Mouse (Mus musculus) neural tube, embryonic 13.5 days (tissue): Measurements from ENCODE around the gene Optc. TPM values are rescaled to one million over a fixed set of nuclear protein-coding genes. Genes with fewer than 3 reads are reported as not detected.

Source experiments
- ATAC-seq: fragments of 200-750 bp; cut with Nextera tagmentation; 2 replicates; pipeline ENCODE4 v1.8.0; 2017; ENCODE audit warnings: low read depth, mild to moderate bottlenecking, moderate TSS enrichment, moderate library complexity
- H3K27ac ChIP-seq: fragments of 300-500 bp; sonication (generic); replicated peaks from 2 replicates; pipeline ENCODE4 v1.5.1; 2015; ENCODE audit warnings: moderate library complexity, mild to moderate bottlenecking, inconsistent platforms
- H3K27me3 ChIP-seq: fragments of 300-500 bp; sonication (generic); 2 replicates; pipeline ENCODE4 v1.6.1; 2015; ENCODE audit warnings: mild to moderate bottlenecking, inconsistent platforms
- H3K36me3 ChIP-seq: fragments of 300-500 bp; sonication (generic); 2 replicates; pipeline ENCODE4 v1.6.1; 2015; ENCODE audit warnings: mild to moderate bottlenecking, inconsistent platforms
- H3K4me1 ChIP-seq: fragments of 300-500 bp; sonication (generic); replicated peaks from 2 replicates; pipeline ENCODE4 v1.6.1; 2015; ENCODE audit warnings: inconsistent platforms
- H3K4me2 ChIP-seq: fragments of 300-500 bp; sonication (generic); 2 replicates; pipeline ENCODE4 v1.6.1; 2015; ENCODE audit warnings: inconsistent platforms, mild to moderate bottlenecking, moderate library complexity
- H3K4me3 ChIP-seq: fragments of 300-500 bp; sonication (generic); 2 replicates; pipeline ENCODE4 v1.5.1; 2015; ENCODE audit warnings: mild to moderate bottlenecking, inconsistent platforms
- H3K9ac ChIP-seq: fragments of 300-500 bp; sonication (generic); 2 replicates; pipeline ENCODE4 v1.6.1; 2015; ENCODE audit warnings: moderate library complexity, mild to moderate bottlenecking, inconsistent platforms
- H3K9me3 ChIP-seq: fragments of 300-500 bp; sonication (generic); 2 replicates; pipeline ENCODE4 v1.6.1; 2016; ENCODE audit warnings: inconsistent platforms
- WGBS: fragments of 180-500 bp; shearing (Covaris S2); methylation state at CpG from one replicate; pipeline ENCODE4 v1.1.7; 2015; 5-methylcytosine and 5-hydroxymethylcytosine counted together
- polyA plus RNA-seq: library from polyadenylated mRNA; unstranded; fragments of >200 nt; fragmentation: Nextera tagmentation; extraction: Ambion mirVana; gene quantifications from 2 replicates; pipeline ENCODE4 v1.2.1, GENCODE M21; 2015

Optc gene
- polyA plus RNA-seq, result 2.0 and 2.4 TPM in 2 replicates

DNA sequence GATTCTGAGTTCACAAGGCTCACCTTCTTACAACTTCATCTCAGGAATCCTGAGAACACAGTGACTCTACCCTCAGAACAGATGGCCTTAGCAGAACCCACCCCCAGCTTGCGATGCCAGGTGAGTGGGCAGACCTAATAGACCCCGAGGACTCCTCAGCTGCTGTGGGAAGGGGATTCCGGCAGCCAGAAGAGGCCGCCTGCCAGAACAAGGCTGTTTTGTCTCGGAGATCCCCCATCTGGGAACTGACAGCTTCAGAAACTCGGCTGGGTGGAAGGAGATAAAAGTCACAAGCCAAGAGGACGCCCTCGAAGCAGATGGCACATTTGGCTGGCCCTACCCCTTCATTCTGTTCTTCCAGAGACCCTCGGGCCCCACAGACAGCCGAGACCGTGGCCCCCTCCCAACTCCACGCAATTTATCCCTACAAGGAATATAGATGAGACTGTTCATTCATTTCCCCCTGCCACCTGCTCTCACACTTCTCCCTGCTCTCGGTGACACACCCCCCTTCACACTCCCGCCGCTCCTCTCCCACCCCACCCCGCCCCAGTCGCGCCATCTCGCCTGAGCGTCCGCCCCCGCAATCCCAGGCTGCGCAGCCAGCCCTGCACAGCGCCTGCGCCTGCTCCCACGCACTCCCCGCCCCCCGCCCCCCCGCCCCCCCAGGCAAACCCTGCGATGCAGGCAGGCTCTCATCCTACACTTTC lies at the start of gene Optc:
TSS of gene Optc (minus strand) at position 51 of the 710 bp plus-strand sequence.
- peaks cover 37% of the 10 kb centered on the region for H3K4me1 ChIP-seq
- H3K4me3 ChIP-seq, result peak within 1 kb of the TSS; percentile 42
- peak within 1 kb of the TSS; percentile 75 for H3K9ac ChIP-seq
- peak within 1 kb of the TSS; percentile 81 for H3K4me2 ChIP-seq
- peak within 1 kb of the TSS; percentile 86 for H3K27ac ChIP-seq
- 3% methylated on average over 26 of the region's 30 CpGs for WGBS
- no peaks in the 10 kb centered on the region for H3K9me3 ChIP-seq
- no peaks in the 10 kb centered on the region for H3K36me3 ChIP-seq
- peak; percentile 88 for ATAC-seq
- 0 out of 2 replicates have a peak, but pooled peaks cover 10% of the 10 kb centered on the region for H3K27me3 ChIP-seq

DNA sequence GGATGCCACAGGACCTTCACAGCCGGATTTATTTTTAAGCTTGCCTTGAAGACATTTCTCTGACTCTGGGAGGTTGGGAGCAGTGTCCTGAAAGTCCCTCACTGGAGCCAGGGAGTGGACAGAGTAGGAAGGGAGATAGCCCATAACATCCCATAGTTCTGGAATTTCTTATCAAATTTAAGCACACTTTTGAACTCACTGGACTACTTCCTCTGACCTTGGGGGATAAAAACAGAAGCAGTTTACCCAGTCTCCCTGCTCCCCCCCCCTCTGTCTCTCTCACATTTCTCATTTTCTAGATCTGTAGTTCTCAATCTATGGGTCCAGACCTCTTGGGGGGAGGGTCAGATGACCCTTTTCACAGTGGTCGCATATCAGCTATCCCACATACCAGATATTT lies 46.2 kb upstream of the Optc start:
- H3K36me3 ChIP-seq, result no peaks in the 10 kb centered on the region
- H3K27ac ChIP-seq, result peak overlapping the region; percentile 54; the same call in 1 of the 2 replicates
- peaks cover 10% of the 10 kb centered on the region for H3K4me1 ChIP-seq
- H3K4me2 ChIP-seq, result no peak overlapping the region
- 75% methylated on average over 2 of the region's 2 CpGs for WGBS
- ATAC-seq, result no peak
- no peak overlapping the region for H3K9ac ChIP-seq
- no peak overlapping the region for H3K4me3 ChIP-seq
- H3K9me3 ChIP-seq, result no peaks in the 10 kb centered on the region
- no peaks in the 10 kb centered on the region for H3K27me3 ChIP-seq

GRCm38 (mm10) chr1:133953261-133953742 lies 45.5 kb upstream of the Optc start:
- no peaks in the 10 kb centered on the region for H3K9me3 ChIP-seq
- 47% methylated on average over 9 of the region's 9 CpGs for WGBS
- H3K27ac ChIP-seq, result peak overlapping the region; percentile 54
- no peaks in the 10 kb centered on the region for H3K27me3 ChIP-seq
- no peaks in the 10 kb centered on the region for H3K36me3 ChIP-seq
- H3K4me1 ChIP-seq, result peaks cover 10% of the 10 kb centered on the region
- ATAC-seq, result no peak
- H3K4me2 ChIP-seq, result no peak overlapping the region; the same call in 1 of the 2 replicates
- H3K9ac ChIP-seq, result no peak overlapping the region
- H3K4me3 ChIP-seq, result no peak overlapping the region

DNA sequence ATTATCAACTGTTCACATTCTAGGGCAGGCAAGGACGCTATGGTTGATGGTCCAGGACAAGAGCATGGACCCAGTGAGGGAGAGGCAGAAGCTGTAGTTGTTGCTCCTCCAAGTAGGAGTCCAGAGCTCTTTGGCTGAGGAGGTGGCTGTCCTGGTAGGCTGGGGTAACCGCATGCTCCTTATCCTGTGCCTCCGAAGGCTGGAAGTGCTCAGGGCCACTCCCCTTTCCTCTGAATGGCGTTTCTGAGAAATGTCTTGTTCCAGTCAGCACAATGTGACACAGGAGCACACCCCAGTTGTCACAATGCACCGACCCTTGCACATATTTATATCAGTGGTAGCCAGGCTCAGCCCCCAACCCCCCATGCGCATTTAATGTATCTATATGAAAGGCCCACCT lies 43.8 kb upstream of the Optc start:
- Histone ChIP-seq H3K4me1 (peaks cover 10% of the 10 kb centered on the region), H3K4me3 (no peak overlapping the region), H3K27ac (no peak overlapping the region), H3K4me2 (no peak overlapping the region), H3K9me3 (no peaks in the 10 kb centered on the region), H3K27me3 (no peaks in the 10 kb centered on the region), H3K36me3 (no peaks in the 10 kb centered on the region), H3K9ac (no peak overlapping the region)
- 65% methylated on average over 6 of the region's 6 CpGs for WGBS
- ATAC-seq, result no peak

DNA sequence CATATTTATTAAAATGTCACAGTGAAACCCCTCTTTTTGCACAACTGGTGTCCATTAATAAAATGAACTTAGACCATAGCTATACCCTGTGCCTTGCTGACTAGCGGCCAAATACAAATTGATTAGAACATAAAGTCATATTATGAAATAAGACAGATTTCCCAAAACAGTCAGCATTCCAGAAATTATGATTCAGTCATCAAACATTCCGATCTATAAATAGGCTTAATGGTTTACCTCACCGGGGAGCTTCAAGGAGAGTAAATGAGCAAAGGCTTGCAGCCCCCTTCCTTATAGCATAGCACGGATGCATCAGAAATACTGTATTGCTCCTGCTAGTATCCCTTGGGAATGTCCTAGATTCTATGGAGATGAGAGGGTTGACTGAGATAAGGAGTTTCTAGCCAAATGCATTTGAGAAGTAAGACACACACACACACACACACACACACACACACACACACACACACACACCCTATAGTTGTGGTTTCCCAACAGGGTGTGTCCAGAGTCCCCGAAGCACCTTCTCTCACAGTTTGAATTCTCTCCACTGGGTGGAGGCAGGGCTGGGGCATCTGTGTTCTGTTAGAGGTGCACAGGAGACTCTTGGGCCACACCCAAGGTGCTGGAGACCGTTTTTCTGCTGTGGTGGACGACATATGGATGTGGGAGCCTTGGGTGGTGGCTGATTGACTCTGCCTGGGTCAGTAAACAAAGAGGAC lies 42.4 kb upstream of the Optc start:
- WGBS, result 72% methylated on average over 7 of the region's 7 CpGs

DNA sequence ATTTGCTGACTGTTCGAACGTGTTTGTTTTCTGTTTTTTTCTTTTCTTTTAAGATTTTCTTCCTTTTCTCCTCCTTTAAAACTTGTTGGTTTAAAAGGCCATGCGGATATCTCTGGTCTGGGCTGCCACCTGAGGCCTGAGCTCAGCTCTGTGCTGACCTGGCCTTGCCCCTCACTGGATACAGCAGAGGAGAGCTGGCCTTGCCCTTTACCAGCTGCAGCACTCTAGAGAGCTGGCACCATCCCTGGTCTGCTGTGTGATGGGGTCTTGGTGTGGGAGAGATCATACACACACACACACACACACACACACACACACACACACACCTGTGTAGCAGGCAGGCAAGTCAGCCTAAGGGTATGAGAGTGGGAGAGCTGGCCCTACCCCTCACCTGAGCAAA lies 37.3 kb upstream of the Optc start:
- H3K4me3 ChIP-seq, result no peak overlapping the region
- H3K4me2 ChIP-seq, result no peak overlapping the region
- WGBS, result 90% methylated on average over 3 of the region's 3 CpGs
- no peaks in the 10 kb centered on the region for H3K27me3 ChIP-seq
- H3K9ac ChIP-seq, result no peak overlapping the region
- H3K36me3 ChIP-seq, result no peaks in the 10 kb centered on the region
- no peaks in the 10 kb centered on the region; the same call in 1 of the 2 replicates for H3K4me1 ChIP-seq
- no peak overlapping the region for H3K27ac ChIP-seq
- no peak for ATAC-seq
- no peaks in the 10 kb centered on the region for H3K9me3 ChIP-seq

More for the DNA sequence above, 42.4 kb upstream of the Optc start:
- Histone ChIP-seq H3K36me3 (no peaks in the 10 kb centered on the region), H3K9ac (no peak overlapping the region), H3K4me2 (no peak overlapping the region), H3K9me3 (no peaks in the 10 kb centered on the region), H3K4me1 (peaks cover 10% of the 10 kb centered on the region), H3K4me3 (no peak overlapping the region), H3K27me3 (no peaks in the 10 kb centered on the region), H3K27ac (no peak overlapping the region)
- no peak for ATAC-seq

DNA sequence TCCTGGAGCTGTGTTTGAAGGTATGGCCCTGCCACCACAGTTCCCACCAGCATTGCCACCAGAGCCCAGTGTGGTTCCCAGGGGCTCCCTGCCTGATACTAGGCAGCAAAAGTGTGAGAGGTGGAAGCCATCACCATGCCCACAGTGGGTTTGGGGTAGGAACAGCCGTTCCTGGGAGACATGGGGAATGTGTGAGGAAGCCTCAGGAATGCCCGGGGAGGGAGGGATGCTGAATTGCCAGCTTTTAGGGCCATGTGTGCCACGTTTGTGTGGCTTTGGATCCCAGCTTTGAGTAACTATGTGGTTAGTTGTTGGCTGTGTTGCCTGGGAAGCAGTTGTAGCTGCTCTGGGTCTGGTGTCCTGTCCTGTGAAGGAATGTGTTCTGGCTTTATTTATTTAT lies 34.1 kb upstream of the Optc start:
- Histone ChIP-seq H3K27ac (no peak overlapping the region), H3K4me3 (no peak overlapping the region), H3K9me3 (no peaks in the 10 kb centered on the region), H3K27me3 (no peaks in the 10 kb centered on the region), H3K9ac (no peak overlapping the region), H3K4me2 (no peak overlapping the region), H3K4me1 (no peaks in the 10 kb centered on the region; the same call in 1 of the 2 replicates), H3K36me3 (no peaks in the 10 kb centered on the region)
- no peak for ATAC-seq
- 79% methylated on average over 3 of the region's 3 CpGs for WGBS

GRCm38 (mm10) chr1:133941158-133941860 lies 33.5 kb upstream of the Optc start:
- Histone ChIP-seq H3K4me1 (no peaks in the 10 kb centered on the region; the same call in 1 of the 2 replicates), H3K9me3 (no peaks in the 10 kb centered on the region), H3K27ac (no peak overlapping the region), H3K4me2 (no peak overlapping the region), H3K27me3 (no peaks in the 10 kb centered on the region), H3K9ac (no peak overlapping the region), H3K4me3 (no peak overlapping the region), H3K36me3 (no peaks in the 10 kb centered on the region)
- ATAC-seq, result no peak
- 70% methylated on average over 11 of the region's 11 CpGs for WGBS

GRCm38 (mm10) chr1:133940481-133941092 lies 32.8 kb upstream of the Optc start:
- WGBS, result 82% methylated on average over 3 of the region's 3 CpGs
- Histone ChIP-seq H3K4me1 (no peaks in the 10 kb centered on the region; the same call in 1 of the 2 replicates), H3K9me3 (no peaks in the 10 kb centered on the region), H3K4me2 (no peak overlapping the region), H3K36me3 (no peaks in the 10 kb centered on the region), H3K27me3 (no peaks in the 10 kb centered on the region), H3K4me3 (no peak overlapping the region), H3K27ac (no peak overlapping the region), H3K9ac (no peak overlapping the region)
- no peak for ATAC-seq

DNA sequence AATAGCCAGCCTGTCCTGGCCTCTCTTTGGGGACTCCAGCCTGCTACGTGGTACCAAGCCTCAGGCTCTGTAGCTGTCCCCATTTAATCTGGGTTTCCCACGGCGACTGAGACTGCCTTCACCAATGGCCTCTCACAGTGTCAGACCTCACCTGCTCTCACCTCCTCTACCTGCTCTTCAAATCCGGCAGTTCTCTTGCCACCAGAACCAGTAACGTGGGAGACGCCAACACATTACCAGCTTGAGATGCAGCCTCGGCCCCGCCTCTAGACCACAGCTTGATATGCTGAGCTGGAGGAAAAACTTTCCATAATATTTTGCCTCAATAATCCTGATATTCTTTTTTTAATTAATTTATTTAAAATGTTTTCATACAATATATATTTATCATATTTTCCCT lies 31.9 kb upstream of the Optc start:
- Histone ChIP-seq H3K9ac (no peak overlapping the region), H3K4me2 (no peak overlapping the region), H3K27me3 (no peaks in the 10 kb centered on the region), H3K4me3 (no peak overlapping the region), H3K36me3 (no peaks in the 10 kb centered on the region), H3K4me1 (no peaks in the 10 kb centered on the region; the same call in 1 of the 2 replicates), H3K27ac (no peak overlapping the region), H3K9me3 (no peaks in the 10 kb centered on the region)
- 82% methylated on average over 8 of the region's 8 CpGs for WGBS
- ATAC-seq, result no peak

- WGBS, result 97% methylated on average over 3 of the region's 3 CpGs
- Histone ChIP-seq H3K27me3 (no peaks in the 10 kb centered on the region), H3K4me1 (0 out of 2 replicates have a peak, but pooled peaks cover 5% of the 10 kb centered on the region), H3K4me3 (no peak overlapping the region), H3K4me2 (no peak overlapping the region), H3K9me3 (no peaks in the 10 kb centered on the region), H3K36me3 (no peaks in the 10 kb centered on the region), H3K27ac (no peak overlapping the region), H3K9ac (no peak overlapping the region)
- no peak for ATAC-seq
Measured at GRCm38 (mm10) chr1:133936169-133936568, 28.4 kb upstream of the Optc start.
